Mouse (Mus musculus): ENCODE measurements at regions not wholly inside any gene's neighbourhood (a gene's known extent, or its start where the extent isn't known, plus 50 kb on each side); places are given as distances from the start of the nearest gene placed in this dataset.

- ATAC-seq (replicated peaks; ENCODE audit: insufficient number of reproducible peaks, low FRiP score, low TSS enrichment, poor library complexity, severe bottlenecking), result no peak
Measured at GRCm38 (mm10) chr5:77838186-77839097, 430.6 kb upstream of the Igfbp7 start.

GRCm38 (mm10) chr5:77827971-77828370 is 420.1 kb upstream of the Igfbp7 start:
- ATAC-seq (replicated peaks; ENCODE audit: insufficient number of reproducible peaks, low FRiP score, low TSS enrichment, poor library complexity, severe bottlenecking), result no peak

GRCm38 (mm10) chr5:77826063-77826462 is 418.2 kb upstream of the Igfbp7 start:
- ATAC-seq (replicated peaks; ENCODE audit: insufficient number of reproducible peaks, low FRiP score, low TSS enrichment, poor library complexity, severe bottlenecking), result no peak

- no peak for ATAC-seq (replicated peaks; ENCODE audit: insufficient number of reproducible peaks, low FRiP score, low TSS enrichment, poor library complexity, severe bottlenecking)
Measured at GRCm38 (mm10) chr5:77816759-77817280, 409.0 kb upstream of the Igfbp7 start.

- ATAC-seq (replicated peaks; ENCODE audit: insufficient number of reproducible peaks, low FRiP score, low TSS enrichment, poor library complexity, severe bottlenecking), result no peak
Measured at GRCm38 (mm10) chr5:77809844-77810243, 402.0 kb upstream of the Igfbp7 start.

GRCm38 (mm10) chr5:77807726-77808125 is 399.9 kb upstream of the Igfbp7 start:
- no peak for ATAC-seq (replicated peaks; ENCODE audit: insufficient number of reproducible peaks, low FRiP score, low TSS enrichment, poor library complexity, severe bottlenecking)

- ATAC-seq (replicated peaks; ENCODE audit: insufficient number of reproducible peaks, low FRiP score, low TSS enrichment, poor library complexity, severe bottlenecking), result no peak
Measured at GRCm38 (mm10) chr5:77806334-77807157, 398.7 kb upstream of the Igfbp7 start.

- ATAC-seq (replicated peaks; ENCODE audit: insufficient number of reproducible peaks, low FRiP score, low TSS enrichment, poor library complexity, severe bottlenecking), result no peak
Measured at GRCm38 (mm10) chr5:77805796-77806195, 398.0 kb upstream of the Igfbp7 start.

GRCm38 (mm10) chr5:77805303-77805702 is 397.5 kb upstream of the Igfbp7 start:
- no peak for ATAC-seq (replicated peaks; ENCODE audit: insufficient number of reproducible peaks, low FRiP score, low TSS enrichment, poor library complexity, severe bottlenecking)

- ATAC-seq (replicated peaks; ENCODE audit: insufficient number of reproducible peaks, low FRiP score, low TSS enrichment, poor library complexity, severe bottlenecking), result no peak
Measured at GRCm38 (mm10) chr5:77804113-77804512, 396.3 kb upstream of the Igfbp7 start.

- no peak for ATAC-seq (replicated peaks; ENCODE audit: insufficient number of reproducible peaks, low FRiP score, low TSS enrichment, poor library complexity, severe bottlenecking)
Measured at GRCm38 (mm10) chr5:77803562-77803961, 395.7 kb upstream of the Igfbp7 start.

- no peak for ATAC-seq (replicated peaks; ENCODE audit: insufficient number of reproducible peaks, low FRiP score, low TSS enrichment, poor library complexity, severe bottlenecking)
Measured at GRCm38 (mm10) chr5:77796960-77797359, 389.1 kb upstream of the Igfbp7 start.

GRCm38 (mm10) chr5:77795766-77796165 is 387.9 kb upstream of the Igfbp7 start:
- no peak for ATAC-seq (replicated peaks; ENCODE audit: insufficient number of reproducible peaks, low FRiP score, low TSS enrichment, poor library complexity, severe bottlenecking)

GRCm38 (mm10) chr5:77783953-77784352 is 376.1 kb upstream of the Igfbp7 start:
- ATAC-seq (replicated peaks; ENCODE audit: insufficient number of reproducible peaks, low FRiP score, low TSS enrichment, poor library complexity, severe bottlenecking), result no peak

- ATAC-seq (replicated peaks; ENCODE audit: insufficient number of reproducible peaks, low FRiP score, low TSS enrichment, poor library complexity, severe bottlenecking), result no peak
Measured at GRCm38 (mm10) chr5:77762426-77763042, 354.7 kb upstream of the Igfbp7 start.

- no peak for ATAC-seq (replicated peaks; ENCODE audit: insufficient number of reproducible peaks, low FRiP score, low TSS enrichment, poor library complexity, severe bottlenecking)
Measured at GRCm38 (mm10) chr5:77762013-77762412, 354.2 kb upstream of the Igfbp7 start.

GRCm38 (mm10) chr5:77748933-77749332 is 341.1 kb upstream of the Igfbp7 start:
- ATAC-seq (replicated peaks; ENCODE audit: insufficient number of reproducible peaks, low FRiP score, low TSS enrichment, poor library complexity, severe bottlenecking), result no peak

GRCm38 (mm10) chr5:77746604-77747003 is 338.8 kb upstream of the Igfbp7 start:
- ATAC-seq (replicated peaks; ENCODE audit: insufficient number of reproducible peaks, low FRiP score, low TSS enrichment, poor library complexity, severe bottlenecking), result no peak

- ATAC-seq (replicated peaks; ENCODE audit: insufficient number of reproducible peaks, low FRiP score, low TSS enrichment, poor library complexity, severe bottlenecking), result no peak
Measured at GRCm38 (mm10) chr5:77743467-77743866, 335.6 kb upstream of the Igfbp7 start.
